Mouse (Mus musculus): ENCODE results near the gene A530064D06Rik. TPM values are rescaled to one million over a fixed set of nuclear protein-coding genes. Genes with fewer than 3 reads are reported as not detected.
"Not testable (repeated sequence)": the region's sequence is repeated elsewhere in the genome, so short reads cannot be mapped to it uniquely, and the experiment has no call there.

A530064D06Rik gene
- not detected in 2 replicates for polyA plus RNA-seq (2014; fragmentation: Nextera tagmentation; extraction: Ambion mirVana)

DNA sequence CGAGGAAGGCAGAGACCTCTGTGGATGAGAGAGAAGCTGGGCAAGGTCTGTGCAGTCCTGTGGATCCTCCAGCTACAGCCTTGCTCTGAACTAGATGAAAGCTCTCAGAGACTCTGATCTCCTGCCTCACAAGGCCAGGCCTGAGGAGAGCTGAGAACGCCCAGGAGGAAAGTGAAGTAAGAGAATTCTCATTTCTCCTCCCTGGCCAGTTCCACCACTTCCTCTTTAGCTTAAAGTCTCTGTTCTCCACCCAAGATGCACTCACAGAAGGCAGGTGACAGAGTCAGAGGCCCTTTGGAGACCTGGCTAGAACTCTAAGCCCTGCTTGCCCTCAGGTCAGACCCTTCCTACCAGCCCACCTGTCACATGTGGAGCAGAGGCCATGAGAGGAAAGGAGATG, at the start of gene A530064D06Rik:
Gene A530064D06Rik, minus strand, starts transcription at position 173 of the 400 bp plus-strand sequence.
- not testable (repeated sequence) for H3K27ac ChIP-seq (ENCODE audit: low read length); H3K4me3 ChIP-seq (ENCODE audit: low read depth, low read length); H3K9me3 ChIP-seq (ENCODE audit: control insufficient read depth, low read depth, low read length); H3K36me3 ChIP-seq (ENCODE audit: control insufficient read depth, insufficient read depth, low read length); H3K4me2 ChIP-seq (replicated peaks; ENCODE audit: low read depth, low read length); H3K9ac ChIP-seq (replicated peaks; ENCODE audit: low read depth, low read length); ATAC-seq (ENCODE audit: insufficient number of reproducible peaks, insufficient read depth, low FRiP score, low read depth); H3K27me3 ChIP-seq (ENCODE audit: control insufficient read depth, insufficient read depth, low read length); H3K4me1 ChIP-seq (ENCODE audit: control insufficient read depth, insufficient read depth, low read length)
- WGBS, result 88% methylated on average over 2 of the region's 2 CpGs

DNA sequence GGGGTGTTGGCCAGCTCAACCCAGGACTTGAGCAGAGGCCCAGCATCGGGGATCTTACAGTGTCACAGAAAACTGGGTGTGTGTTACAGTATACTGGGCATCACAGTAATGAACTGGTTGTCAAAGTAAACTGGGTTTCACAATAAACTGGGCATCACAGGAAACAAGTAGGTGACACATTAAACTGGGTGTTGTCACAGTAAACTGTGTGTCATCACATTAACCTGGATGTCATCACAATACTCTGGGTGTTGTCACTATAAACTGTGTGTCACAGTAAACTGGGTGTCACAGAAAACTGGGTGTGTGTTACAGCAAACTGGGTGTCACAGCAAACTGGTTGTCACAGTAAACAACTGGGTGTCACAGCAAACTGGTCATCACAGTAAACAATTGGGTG, 48.4 kb upstream of the A530064D06Rik start:
- no peaks in the 10 kb centered on the region for H3K9me3 ChIP-seq (ENCODE audit: control insufficient read depth, low read depth, low read length)
- no peak overlapping the region for H3K27ac ChIP-seq (ENCODE audit: low read length)
- no peak overlapping the region for H3K9ac ChIP-seq (replicated peaks; ENCODE audit: low read depth, low read length)
- WGBS, result 86% methylated on average over 1 of the region's 1 CpGs
- H3K4me1 ChIP-seq (ENCODE audit: control insufficient read depth, insufficient read depth, low read length), result no peaks in the 10 kb centered on the region
- no peak overlapping the region for H3K4me3 ChIP-seq (ENCODE audit: low read depth, low read length)
- no peak overlapping the region for H3K4me2 ChIP-seq (replicated peaks; ENCODE audit: low read depth, low read length)
- no peaks in the 10 kb centered on the region for H3K27me3 ChIP-seq (ENCODE audit: control insufficient read depth, insufficient read depth, low read length)
- H3K36me3 ChIP-seq (ENCODE audit: control insufficient read depth, insufficient read depth, low read length), result no peaks in the 10 kb centered on the region
- no peak for ATAC-seq (ENCODE audit: insufficient number of reproducible peaks, insufficient read depth, low FRiP score, low read depth)

DNA sequence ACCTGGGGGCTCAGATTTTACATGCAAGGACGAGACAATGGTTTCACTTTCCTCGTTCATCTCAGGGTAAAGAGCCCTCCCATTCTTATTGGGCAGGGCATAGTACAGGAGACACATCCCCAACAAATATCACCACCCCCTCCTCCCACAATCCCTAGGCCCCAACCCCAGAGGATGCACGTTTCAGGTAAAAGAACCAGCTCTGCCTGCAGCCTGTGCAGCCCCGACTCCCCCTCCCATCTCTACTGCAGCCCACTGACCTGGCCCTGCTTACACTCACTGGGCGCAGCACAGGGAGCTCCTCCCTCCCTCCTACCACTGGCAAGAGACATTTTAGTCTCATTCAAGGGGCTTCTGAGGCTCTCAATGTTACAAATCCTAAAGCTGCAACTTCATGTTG, 46.4 kb upstream of the A530064D06Rik start:
- ATAC-seq (ENCODE audit: insufficient number of reproducible peaks, insufficient read depth, low FRiP score, low read depth), result no peak
- H3K27ac ChIP-seq (ENCODE audit: low read length), result no peak overlapping the region
- WGBS, result 72% methylated on average over 5 of the region's 5 CpGs
- H3K9ac ChIP-seq (replicated peaks; ENCODE audit: low read depth, low read length), result no peak overlapping the region
- no peaks in the 10 kb centered on the region for H3K36me3 ChIP-seq (ENCODE audit: control insufficient read depth, insufficient read depth, low read length)
- no peaks in the 10 kb centered on the region for H3K27me3 ChIP-seq (ENCODE audit: control insufficient read depth, insufficient read depth, low read length)
- no peaks in the 10 kb centered on the region for H3K4me1 ChIP-seq (ENCODE audit: control insufficient read depth, insufficient read depth, low read length)
- no peak overlapping the region for H3K4me2 ChIP-seq (replicated peaks; ENCODE audit: low read depth, low read length)
- no peaks in the 10 kb centered on the region for H3K9me3 ChIP-seq (ENCODE audit: control insufficient read depth, low read depth, low read length)
- no peak overlapping the region for H3K4me3 ChIP-seq (ENCODE audit: low read depth, low read length)

DNA sequence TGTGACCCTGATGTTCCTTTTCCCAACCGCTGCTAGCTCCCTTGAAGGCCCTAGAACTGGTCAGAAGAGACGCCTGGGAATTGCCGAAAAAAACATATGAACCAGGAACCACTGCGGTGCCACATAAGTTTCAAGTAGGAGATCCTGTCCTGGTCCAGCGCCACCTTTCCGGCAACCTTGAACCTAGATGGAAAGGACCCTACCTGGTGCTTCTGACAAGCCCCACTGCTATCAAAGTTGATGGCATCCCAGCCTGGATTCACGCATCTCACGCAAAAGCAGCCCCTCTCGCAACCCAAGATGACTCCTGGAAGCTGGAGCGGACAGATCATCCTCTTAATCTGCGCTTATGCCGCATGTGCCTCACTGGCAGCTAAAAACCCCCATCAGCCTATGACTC, 45.5 kb upstream of the A530064D06Rik start:
- WGBS, result 97% methylated on average over 12 of the region's 12 CpGs
- no peaks in the 10 kb centered on the region for H3K9me3 ChIP-seq (ENCODE audit: control insufficient read depth, low read depth, low read length)
- no peak for ATAC-seq (ENCODE audit: insufficient number of reproducible peaks, insufficient read depth, low FRiP score, low read depth)

GRCm38 (mm10) chr17:48203086-48203485, 36.0 kb upstream of the A530064D06Rik start:
- Histone ChIP-seq H3K4me3 (ENCODE audit: low read depth, low read length) (no peak overlapping the region), H3K27ac (ENCODE audit: low read length) (no peak overlapping the region), H3K36me3 (ENCODE audit: control insufficient read depth, insufficient read depth, low read length) (no peaks in the 10 kb centered on the region), H3K9ac (replicated peaks; ENCODE audit: low read depth, low read length) (no peak overlapping the region), H3K4me2 (replicated peaks; ENCODE audit: low read depth, low read length) (no peak overlapping the region), H3K27me3 (ENCODE audit: control insufficient read depth, insufficient read depth, low read length) (no peaks in the 10 kb centered on the region), H3K9me3 (ENCODE audit: control insufficient read depth, low read depth, low read length) (peaks cover 10% of the 10 kb centered on the region; the same call in 1 of the 2 replicates), H3K4me1 (ENCODE audit: control insufficient read depth, insufficient read depth, low read length) (no peaks in the 10 kb centered on the region)
- ATAC-seq (ENCODE audit: insufficient number of reproducible peaks, insufficient read depth, low FRiP score, low read depth), result no peak
- WGBS, result 94% methylated on average over 12 of the region's 12 CpGs

More for the DNA sequence above, 45.5 kb upstream of the A530064D06Rik start:
- no peak overlapping the region for H3K9ac ChIP-seq (replicated peaks; ENCODE audit: low read depth, low read length)
- H3K36me3 ChIP-seq (ENCODE audit: control insufficient read depth, insufficient read depth, low read length), result no peaks in the 10 kb centered on the region
- no peak overlapping the region for H3K4me3 ChIP-seq (ENCODE audit: low read depth, low read length)
- no peaks in the 10 kb centered on the region for H3K4me1 ChIP-seq (ENCODE audit: control insufficient read depth, insufficient read depth, low read length)
- no peaks in the 10 kb centered on the region for H3K27me3 ChIP-seq (ENCODE audit: control insufficient read depth, insufficient read depth, low read length)
- no peak overlapping the region for H3K27ac ChIP-seq (ENCODE audit: low read length)
- H3K4me2 ChIP-seq (replicated peaks; ENCODE audit: low read depth, low read length), result no peak overlapping the region

DNA sequence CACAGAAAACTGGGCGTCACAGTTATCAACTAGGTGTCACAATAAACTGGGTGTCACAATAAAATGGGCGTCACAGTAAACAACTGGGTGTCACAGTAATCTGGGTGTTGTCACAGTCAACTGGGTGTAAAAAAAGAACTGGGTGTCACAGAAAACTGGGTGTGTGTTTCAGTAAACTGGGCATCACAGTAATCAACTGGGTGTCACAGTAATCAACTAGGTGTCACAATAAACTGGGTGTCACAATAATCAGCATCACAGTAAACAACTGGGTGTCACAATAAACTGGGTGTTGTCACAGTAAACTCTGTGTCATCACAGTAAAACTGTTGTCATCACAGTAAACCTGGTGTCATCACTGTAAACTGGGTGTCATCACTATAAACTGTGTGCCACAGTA, 25.3 kb upstream of the A530064D06Rik start:
- ATAC-seq (ENCODE audit: insufficient number of reproducible peaks, insufficient read depth, low FRiP score, low read depth), result no peak
- H3K27me3 ChIP-seq (ENCODE audit: control insufficient read depth, insufficient read depth, low read length), result no peaks in the 10 kb centered on the region
- no peak overlapping the region for H3K27ac ChIP-seq (ENCODE audit: low read length)
- no peak overlapping the region for H3K9ac ChIP-seq (replicated peaks; ENCODE audit: low read depth, low read length)
- WGBS, result 76% methylated on average over 2 of the region's 2 CpGs
- no peaks in the 10 kb centered on the region for H3K36me3 ChIP-seq (ENCODE audit: control insufficient read depth, insufficient read depth, low read length)
- H3K4me2 ChIP-seq (replicated peaks; ENCODE audit: low read depth, low read length), result no peak overlapping the region
- H3K9me3 ChIP-seq (ENCODE audit: control insufficient read depth, low read depth, low read length), result no peaks in the 10 kb centered on the region
- H3K4me1 ChIP-seq (ENCODE audit: control insufficient read depth, insufficient read depth, low read length), result no peaks in the 10 kb centered on the region
- no peak overlapping the region for H3K4me3 ChIP-seq (ENCODE audit: low read depth, low read length)

GRCm38 (mm10) chr17:48185252-48185651, 18.2 kb upstream of the A530064D06Rik start:
- no peak overlapping the region for H3K9ac ChIP-seq (replicated peaks; ENCODE audit: low read depth, low read length)
- no peak overlapping the region for H3K27ac ChIP-seq (ENCODE audit: low read length)
- H3K27me3 ChIP-seq (ENCODE audit: control insufficient read depth, insufficient read depth, low read length), result no peaks in the 10 kb centered on the region
- ATAC-seq (ENCODE audit: insufficient number of reproducible peaks, insufficient read depth, low FRiP score, low read depth), result no peak
- H3K4me1 ChIP-seq (ENCODE audit: control insufficient read depth, insufficient read depth, low read length), result no peaks in the 10 kb centered on the region
- H3K9me3 ChIP-seq (ENCODE audit: control insufficient read depth, low read depth, low read length), result no peaks in the 10 kb centered on the region
- H3K4me2 ChIP-seq (replicated peaks; ENCODE audit: low read depth, low read length), result no peak overlapping the region
- WGBS, result 58% methylated on average over 5 of the region's 5 CpGs
- H3K36me3 ChIP-seq (ENCODE audit: control insufficient read depth, insufficient read depth, low read length), result no peaks in the 10 kb centered on the region
- H3K4me3 ChIP-seq (ENCODE audit: low read depth, low read length), result no peak overlapping the region

- Histone ChIP-seq H3K27ac (ENCODE audit: low read length) (no peak overlapping the region), H3K4me1 (ENCODE audit: control insufficient read depth, insufficient read depth, low read length) (no peaks in the 10 kb centered on the region), H3K4me2 (replicated peaks; ENCODE audit: low read depth, low read length) (no peak overlapping the region), H3K9ac (replicated peaks; ENCODE audit: low read depth, low read length) (no peak overlapping the region), H3K27me3 (ENCODE audit: control insufficient read depth, insufficient read depth, low read length) (no peaks in the 10 kb centered on the region), H3K9me3 (ENCODE audit: control insufficient read depth, low read depth, low read length) (no peaks in the 10 kb centered on the region), H3K4me3 (ENCODE audit: low read depth, low read length) (no peak overlapping the region), H3K36me3 (ENCODE audit: control insufficient read depth, insufficient read depth, low read length) (no peaks in the 10 kb centered on the region)
- no peak for ATAC-seq (ENCODE audit: insufficient number of reproducible peaks, insufficient read depth, low FRiP score, low read depth)
- WGBS, result 42% methylated on average over 1 of the region's 1 CpGs
Observed at GRCm38 (mm10) chr17:48157382-48158076, 9.5 kb downstream of the A530064D06Rik start.

- Histone ChIP-seq H3K4me2 (replicated peaks; ENCODE audit: low read depth, low read length) (no peak within 1 kb of the TSS), H3K4me1 (ENCODE audit: control insufficient read depth, insufficient read depth, low read length) (no peaks in the 10 kb centered on the region), H3K9me3 (ENCODE audit: control insufficient read depth, low read depth, low read length) (no peaks in the 10 kb centered on the region), H3K4me3 (ENCODE audit: low read depth, low read length) (no peak within 1 kb of the TSS), H3K36me3 (ENCODE audit: control insufficient read depth, insufficient read depth, low read length) (no peaks in the 10 kb centered on the region), H3K9ac (replicated peaks; ENCODE audit: low read depth, low read length) (no peak within 1 kb of the TSS), H3K27me3 (ENCODE audit: control insufficient read depth, insufficient read depth, low read length) (no peaks in the 10 kb centered on the region), H3K27ac (ENCODE audit: low read length) (no peak within 1 kb of the TSS)
- no peak for ATAC-seq (ENCODE audit: insufficient number of reproducible peaks, insufficient read depth, low FRiP score, low read depth)
- WGBS, result 75% methylated on average over 3 of the region's 3 CpGs
Observed at GRCm38 (mm10) chr17:48146120-48146519, 21.0 kb downstream of the A530064D06Rik start, which contains the start of gene 9830107B12Rik. Gene 9830107B12Rik (minus strand): TSS chr17:48146268.
